Mouse (Mus musculus): Measurements from ENCODE around the gene Rnf207.
A peak's percentile ranks its signal among the peaks of the same experiment; 100 is the strongest.

The Rnf207 gene

GRCm38 (mm10) chr4:152272449-152273049 is 46.2 kb downstream of the Rnf207 start:
- peak; percentile 56 for DNase-seq (ENCODE audit: low read depth, low spot score)

DNA sequence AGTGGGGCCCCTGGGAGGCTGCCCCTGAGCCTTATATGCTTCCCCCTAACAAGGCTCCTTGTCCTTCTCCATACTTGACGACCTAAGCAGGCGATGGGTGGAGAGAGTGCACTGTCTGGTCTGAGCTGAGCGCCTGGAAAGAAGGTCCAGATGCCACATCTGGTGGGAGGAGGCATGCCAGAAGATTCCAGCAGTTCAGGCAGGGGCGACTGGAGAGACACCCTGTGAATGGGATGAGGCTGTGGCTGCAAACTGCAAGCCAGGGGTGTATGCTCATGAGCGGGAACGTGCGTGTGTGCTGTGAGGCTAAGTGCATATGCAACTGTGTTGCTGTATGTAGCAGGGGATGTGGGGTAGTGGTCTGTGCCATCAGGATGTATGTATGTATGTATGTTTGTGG is 46.8 kb downstream of the Rnf207 start:
- DNase-seq (ENCODE audit: low read depth, low spot score): no peak

DNA sequence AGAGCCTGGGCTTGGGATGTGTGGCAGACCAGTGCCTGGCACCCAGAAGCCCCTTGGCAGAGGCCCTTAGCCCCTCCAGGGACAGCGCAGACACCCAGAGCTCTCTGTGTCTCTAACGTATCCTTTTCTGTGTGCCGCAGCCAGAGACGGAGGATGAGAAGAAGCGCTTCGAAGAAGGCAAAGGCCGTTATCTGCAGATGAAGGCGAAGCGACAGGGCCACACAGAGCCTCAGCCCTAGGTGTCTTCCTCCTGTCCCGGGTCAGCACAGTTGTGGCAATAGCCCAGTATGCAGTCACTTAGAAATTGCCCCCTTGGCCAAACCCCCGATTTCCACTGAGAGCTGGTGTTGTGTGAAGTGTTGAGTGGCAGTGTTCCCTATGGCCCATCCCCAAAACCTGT is 47.5 kb downstream of the Rnf207 start:
- DNase-seq (ENCODE audit: low read depth, low spot score): no peak

GRCm38 (mm10) chr4:152270599-152270998 is 48.2 kb downstream of the Rnf207 start:
- DNase-seq (ENCODE audit: low read depth, low spot score): no peak

DNA sequence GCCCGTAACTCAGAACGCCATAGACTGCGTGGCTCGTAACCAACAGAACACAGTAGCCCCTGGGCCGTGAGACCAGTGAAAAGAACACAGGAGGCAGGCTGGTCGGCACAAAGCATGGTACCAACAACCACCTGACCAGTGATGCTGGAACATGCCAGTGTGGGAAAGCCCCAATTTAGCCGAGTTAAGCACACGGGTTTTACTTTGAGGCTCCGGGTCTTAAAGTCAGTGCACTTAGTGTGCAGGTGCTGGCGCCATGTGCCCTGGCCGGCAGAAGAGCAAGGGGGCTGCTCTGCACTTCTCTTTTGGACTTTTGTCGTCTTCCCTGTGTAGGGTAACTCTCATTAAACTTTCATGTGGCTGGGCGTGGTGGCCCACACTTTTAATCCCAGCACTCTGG is 48.8 kb downstream of the Rnf207 start:
- DNase-seq (ENCODE audit: low read depth, low spot score): no peak

DNA sequence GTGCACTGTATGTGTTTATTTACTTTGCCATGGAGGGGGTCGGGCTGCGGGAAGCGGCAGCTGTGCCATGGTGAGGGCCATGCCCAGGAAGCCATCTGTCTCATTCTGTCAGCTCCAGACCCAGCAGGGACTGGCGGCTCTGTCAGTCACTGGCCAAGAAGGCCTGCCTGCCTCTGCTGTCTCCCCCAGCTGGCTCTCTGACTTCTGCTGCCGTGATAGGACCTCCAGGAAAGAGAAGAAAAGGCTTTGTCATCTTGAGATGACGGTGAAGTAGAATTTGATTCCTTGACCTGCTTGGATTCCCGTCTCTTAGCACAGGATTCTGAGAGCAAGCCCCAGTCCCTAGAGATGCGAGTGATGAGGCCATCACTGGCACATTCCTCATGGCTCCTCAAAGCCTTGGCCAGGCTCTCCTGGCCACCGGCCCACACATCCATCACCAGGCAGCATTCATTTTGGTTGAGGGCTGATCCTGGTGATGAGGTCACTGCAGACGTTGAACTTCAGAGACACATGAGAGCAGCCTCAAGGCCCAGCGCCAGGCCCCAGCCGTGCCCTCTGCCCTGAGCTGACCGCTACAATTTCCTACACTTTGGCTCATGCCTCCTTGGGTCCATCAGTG is 50.9 kb downstream of the Rnf207 start:
- peak; percentile 93 for DNase-seq (ENCODE audit: low read depth, low spot score)

GRCm38 (mm10) chr4:152266236-152266895 is 52.4 kb downstream of the Rnf207 start:
- DNase-seq (ENCODE audit: low read depth, low spot score): peak; percentile 92

DNA sequence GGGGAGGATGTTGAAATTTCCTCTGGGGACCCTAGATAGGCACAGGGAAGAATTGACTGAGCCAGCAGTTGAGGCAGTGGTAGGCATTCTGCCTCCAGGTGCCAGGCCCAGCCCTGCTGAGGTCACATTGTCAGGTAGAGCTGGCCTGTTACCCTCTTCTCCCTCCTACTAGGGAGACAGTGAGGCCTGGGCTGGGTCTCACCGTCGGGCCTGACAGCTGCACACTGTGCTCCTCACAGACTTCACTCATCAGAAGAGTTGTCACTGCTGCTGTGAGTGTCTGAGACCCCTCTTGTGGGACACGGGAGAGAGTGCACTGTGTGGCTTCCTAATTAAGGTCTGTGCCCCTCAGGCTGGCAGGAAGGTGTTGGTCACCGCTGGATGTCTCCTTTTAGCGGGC is 53.0 kb downstream of the Rnf207 start:
- DNase-seq (ENCODE audit: low read depth, low spot score): no peak

- no peak for DNase-seq (ENCODE audit: low read depth, low spot score)
Observed at GRCm38 (mm10) chr4:152264867-152265568, 53.8 kb downstream of the Rnf207 start.

DNA sequence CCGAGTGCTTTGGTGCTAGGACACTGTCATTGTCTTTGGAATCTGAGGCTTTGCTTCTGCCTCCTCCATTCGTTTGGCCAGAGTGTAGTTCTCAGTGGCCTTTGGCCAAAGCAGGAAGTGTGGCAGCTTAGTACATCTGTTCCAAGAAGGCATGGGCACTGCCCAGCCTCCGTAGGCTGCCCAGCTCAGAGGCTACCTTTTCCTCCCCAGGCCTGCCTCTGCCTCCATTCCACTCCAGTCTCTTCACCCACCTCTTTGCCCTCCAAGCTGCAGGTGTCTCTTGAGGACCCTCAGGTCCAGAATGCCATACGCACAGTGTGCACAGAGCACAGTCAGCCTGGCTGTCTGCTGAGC is 54.6 kb downstream of the Rnf207 start:
- DNase-seq (ENCODE audit: low read depth, low spot score): no peak

DNA sequence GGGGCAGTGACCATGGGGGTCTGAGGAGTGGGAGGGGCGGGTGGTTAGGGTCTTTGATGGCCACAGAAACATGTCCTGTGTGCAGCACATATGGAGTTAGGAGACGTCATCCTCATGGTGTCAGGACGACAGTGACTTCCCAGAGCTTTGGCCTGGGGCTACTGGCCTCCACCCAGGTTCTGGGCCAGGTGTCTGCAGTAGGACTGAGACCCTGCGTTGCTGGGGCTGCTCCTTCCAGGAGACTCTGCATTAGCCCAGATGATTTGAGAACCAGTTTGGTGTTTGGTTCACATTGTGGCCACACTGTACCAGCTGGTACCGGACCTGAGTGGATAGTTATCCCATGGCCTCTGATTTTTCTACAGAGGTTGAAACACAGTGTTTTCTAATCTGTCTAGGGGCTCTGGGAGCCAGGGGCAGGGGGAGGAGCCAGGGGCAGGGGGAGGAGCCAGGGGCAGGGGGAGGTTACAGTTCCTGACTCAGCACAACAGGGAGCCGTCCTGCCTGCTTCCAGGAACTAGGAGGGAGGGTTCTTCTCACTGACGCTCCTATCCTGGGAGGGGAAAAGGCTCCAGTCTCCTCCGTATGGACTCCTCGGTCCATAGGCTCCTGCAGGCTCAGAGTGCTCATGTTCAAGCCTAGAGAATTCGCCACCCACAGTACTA is 55.1 kb downstream of the Rnf207 start:
- no peak for DNase-seq (ENCODE audit: low read depth, low spot score)

- DNase-seq (ENCODE audit: low read depth, low spot score): no peak
Observed at GRCm38 (mm10) chr4:152263089-152263488, 55.7 kb downstream of the Rnf207 start.

DNA sequence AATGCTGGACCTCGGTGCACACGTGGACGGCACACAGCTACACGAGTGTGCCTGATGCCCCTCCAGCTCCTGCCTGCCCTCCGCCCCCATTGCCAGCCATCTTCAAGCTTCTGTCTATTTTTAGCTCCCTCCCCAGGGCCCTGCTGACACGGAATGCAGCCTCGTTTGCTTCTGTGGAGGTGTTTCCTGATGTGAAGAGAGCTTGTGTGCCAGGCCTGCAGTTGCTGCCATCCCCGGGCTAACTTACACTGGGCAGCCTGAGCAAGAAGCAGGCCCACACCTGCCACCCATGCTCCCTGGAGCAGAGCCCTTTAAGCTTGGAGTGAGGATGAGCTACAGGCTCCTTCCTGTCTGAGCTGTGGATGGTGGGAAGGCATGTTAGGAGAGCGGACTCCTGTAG is 56.6 kb downstream of the Rnf207 start:
- peak; percentile 69 for DNase-seq (ENCODE audit: low read depth, low spot score)

DNA sequence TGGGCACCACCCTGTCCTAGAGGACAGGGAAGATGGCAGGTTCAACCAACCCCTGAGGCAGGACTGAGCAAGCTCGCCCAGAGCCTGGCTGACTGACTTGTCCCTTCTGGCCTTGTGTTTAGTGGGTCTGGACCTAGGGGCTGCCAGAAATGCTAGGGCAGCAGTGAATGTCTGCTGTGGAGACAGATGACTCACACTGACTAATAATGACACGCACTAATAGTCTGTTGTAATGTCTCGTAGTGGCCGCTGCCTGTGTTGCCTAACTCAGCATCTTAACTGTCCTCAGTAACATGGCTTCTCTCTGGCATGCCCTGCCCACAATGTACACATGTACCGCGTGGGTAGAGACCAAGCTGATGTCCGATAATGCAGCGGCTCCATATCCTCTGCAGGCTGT is 58.3 kb downstream of the Rnf207 start:
- no peak for DNase-seq (ENCODE audit: low read depth, low spot score)

DNA sequence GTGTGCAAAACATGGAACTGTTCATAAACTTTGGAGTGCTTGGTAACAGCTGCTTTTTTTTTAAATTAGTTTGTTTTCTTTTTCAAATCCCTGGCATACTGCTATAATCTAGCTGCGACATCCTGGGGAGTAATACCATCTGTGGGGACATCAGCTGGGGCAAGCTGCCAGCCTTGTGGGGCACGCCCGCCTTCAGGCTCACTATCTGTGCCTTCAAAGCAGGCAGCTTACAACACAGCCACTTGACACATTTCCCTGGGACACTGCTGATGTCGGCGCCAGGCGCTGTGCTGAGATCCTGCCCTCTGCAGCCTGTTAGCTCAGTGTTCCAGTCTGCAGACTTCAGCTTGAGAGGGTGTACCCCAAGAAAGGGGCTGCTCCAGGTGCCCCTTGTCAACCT is 61.7 kb downstream of the Rnf207 start:
- peak; percentile 92 for DNase-seq (ENCODE audit: low read depth, low spot score)

Data from brain, adult 2 months (tissue).